Mouse (Mus musculus) heart, adult 8-10 months (tissue): ENCODE measurements around the gene Ddx27. TPM values are rescaled to one million over a fixed set of nuclear protein-coding genes. Genes with fewer than 3 reads are reported as not detected.
"Not testable (repeated sequence)": the region's sequence is repeated elsewhere in the genome, so short reads cannot be mapped to it uniquely, and the experiment has no call there.

Experiments used
- DNase-seq: peaks from one replicate; pipeline ENCODE4 v3.0.0; 2022; ENCODE audit warnings: low spot score
- total RNA-seq, 4 experiments: library from RNA; stranded (reverse); gene quantifications; 2 replicates each; pipeline ENCODE4 v1.2.4; 2022

Gene Ddx27
- total RNA-seq, result 10 to 100 TPM in 3 of 4 experiments, 1 to 10 TPM in 1; 9.0 to 12.3 (median 10.7) TPM

- DNase-seq, result peak; percentile 93
Observed at GRCm38 (mm10) chr2:167014702-167015381, at the start of gene Ddx27. Gene Ddx27 (plus strand): TSS chr2:167015193.

- DNase-seq, result no peak
Observed at GRCm38 (mm10) chr2:166973153-166973552, 41.8 kb upstream of the Ddx27 start.

DNA sequence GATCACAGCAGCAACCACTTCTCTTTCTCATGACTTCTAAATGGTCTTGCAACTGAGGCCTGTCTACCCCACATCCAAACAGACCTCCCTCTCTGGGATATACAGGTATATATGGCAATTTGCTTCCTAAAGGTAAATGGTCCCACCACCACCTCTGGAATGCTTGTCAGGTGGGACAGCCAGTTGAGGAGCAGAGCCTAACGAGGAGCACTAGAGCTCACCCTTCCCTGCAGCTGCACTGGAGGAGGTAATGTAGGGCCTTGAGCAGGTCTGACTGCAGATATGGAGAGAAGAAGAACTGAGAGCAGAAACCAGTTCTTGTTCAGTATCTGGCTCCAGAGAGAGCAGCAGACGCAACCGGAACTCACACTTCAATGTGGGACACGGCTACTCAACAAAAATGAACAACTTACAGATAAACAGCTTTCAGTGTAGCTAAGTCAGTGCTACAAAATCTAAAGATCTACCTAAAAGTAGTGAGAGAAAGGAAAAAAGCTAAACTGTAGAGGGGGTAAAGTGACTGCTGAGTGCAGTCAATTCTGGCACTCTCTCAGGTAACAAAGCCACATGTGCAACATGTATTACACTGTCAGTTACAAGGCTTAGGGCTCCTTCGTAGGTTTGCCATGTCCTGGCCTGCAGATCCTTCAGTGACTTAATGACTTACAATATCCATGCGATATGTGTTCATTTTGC, 40.7 kb upstream of the Ddx27 start:
- no peak for DNase-seq

GRCm38 (mm10) chr2:166976356-166976755, 38.6 kb upstream of the Ddx27 start:
- DNase-seq, result no peak

GRCm38 (mm10) chr2:166977490-166977889, 37.5 kb upstream of the Ddx27 start:
- DNase-seq, result no peak

DNA sequence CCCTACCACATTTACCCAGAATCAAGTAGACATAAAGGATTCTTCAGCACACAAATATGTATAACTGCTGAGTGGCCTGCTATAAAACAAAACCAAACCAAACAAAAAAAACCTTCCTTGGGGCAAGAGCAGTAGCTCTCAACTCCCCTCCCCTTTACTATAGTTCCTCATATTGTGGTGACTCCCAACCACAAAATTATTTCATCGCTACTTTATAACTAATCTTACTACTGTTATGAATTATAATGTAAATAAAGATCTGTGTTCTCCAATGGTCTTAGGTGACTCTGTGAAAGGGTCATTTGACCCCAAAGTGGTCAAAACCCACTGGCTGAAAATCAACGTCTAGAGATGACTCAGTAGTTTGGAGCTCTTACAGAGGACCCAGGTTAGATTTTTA, 34.8 kb upstream of the Ddx27 start:
- no peak for DNase-seq

DNA sequence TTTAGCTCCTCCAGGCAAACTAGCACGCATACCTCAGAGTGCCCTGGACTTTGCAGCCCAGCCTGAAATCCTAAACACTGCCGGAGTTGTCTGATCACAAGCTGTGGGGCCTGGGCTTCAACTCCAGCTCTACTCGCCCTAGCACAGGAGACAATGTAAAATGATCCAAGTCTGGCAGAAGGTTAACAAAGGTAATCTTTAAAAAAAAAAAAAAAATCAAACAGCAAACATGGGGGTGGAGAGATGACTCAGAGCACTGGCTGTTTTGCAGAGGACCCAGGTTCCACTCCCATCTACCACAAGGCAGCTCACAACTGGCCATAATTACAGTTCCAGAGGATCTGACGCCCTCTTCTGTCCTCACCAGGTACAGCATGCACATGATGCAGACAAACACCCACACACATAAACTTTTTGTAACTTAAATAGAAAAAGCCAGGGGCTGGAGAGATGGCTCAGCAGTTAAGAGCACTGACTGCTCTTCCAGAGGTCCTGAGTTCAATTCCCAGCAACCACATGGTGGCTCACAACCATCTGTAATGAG, 31.6 kb upstream of the Ddx27 start:
- no peak for DNase-seq

GRCm38 (mm10) chr2:166990861-166991260, 24.1 kb upstream of the Ddx27 start:
- DNase-seq, result no peak

DNA sequence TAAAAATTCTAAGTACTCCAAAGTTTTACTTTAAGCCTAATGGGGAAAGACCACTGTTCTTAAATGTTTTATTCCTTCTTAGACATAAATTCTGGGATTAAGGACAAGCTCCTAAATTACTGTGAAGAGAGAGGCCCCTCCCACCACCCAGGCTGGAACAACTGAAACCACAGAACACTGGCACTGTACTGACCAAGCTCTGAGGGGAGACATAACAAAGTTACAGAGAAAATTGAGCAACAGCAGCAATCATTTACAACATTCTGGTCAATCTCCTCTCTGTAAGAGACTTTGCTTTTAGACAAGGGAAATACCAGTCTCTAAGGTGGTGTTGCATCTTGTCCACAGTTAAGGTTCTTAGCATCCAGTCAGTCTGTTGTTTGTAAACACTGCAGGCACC, 23.0 kb upstream of the Ddx27 start:
- no peak for DNase-seq

- no peak for DNase-seq
Observed at GRCm38 (mm10) chr2:166995021-166995795, 19.8 kb upstream of the Ddx27 start.

GRCm38 (mm10) chr2:166995796-166996532, 19.0 kb upstream of the Ddx27 start, which contains the start of gene Stau1:
Gene Stau1 (minus strand): TSS chr2:166996299.
- DNase-seq, result peak; percentile 94

DNA sequence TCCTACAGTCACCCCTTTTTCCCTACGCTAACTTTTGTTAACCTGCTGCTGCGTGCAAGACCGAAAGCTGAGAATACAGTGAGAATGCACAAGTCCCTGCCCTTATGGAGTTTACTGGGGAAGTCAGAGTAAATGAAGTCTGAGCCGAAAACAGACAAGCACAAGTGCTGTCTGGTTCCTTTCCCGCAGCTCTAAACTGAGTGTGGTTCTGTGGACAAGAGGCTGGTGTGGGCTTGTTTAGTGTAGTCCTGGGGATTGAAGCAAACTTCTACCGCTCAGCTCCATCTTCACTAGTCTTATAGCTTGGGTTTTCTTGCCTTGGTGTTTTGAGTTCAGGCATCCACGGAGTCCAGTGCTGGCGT, 18.5 kb upstream of the Ddx27 start:
- no peak for DNase-seq

DNA sequence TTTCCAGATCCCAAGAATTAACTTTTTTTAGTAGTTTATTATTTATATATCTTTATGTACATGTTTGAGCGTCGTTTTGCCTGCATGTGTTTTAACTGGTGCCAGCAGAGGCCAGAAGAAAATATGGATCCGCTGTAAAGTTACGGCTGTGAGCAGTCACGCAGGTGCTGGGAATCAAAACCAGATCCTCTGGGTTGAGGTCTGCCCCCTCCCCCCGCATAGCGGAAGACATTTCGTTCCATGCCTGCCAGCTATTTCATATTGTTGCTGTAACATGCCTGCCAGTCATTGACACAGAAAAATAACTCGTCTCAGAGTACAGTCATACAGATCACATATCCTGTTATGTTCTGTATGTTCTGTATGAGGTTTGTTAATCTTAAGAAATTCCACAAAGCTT, 13.5 kb upstream of the Ddx27 start:
- DNase-seq, result no peak

DNA sequence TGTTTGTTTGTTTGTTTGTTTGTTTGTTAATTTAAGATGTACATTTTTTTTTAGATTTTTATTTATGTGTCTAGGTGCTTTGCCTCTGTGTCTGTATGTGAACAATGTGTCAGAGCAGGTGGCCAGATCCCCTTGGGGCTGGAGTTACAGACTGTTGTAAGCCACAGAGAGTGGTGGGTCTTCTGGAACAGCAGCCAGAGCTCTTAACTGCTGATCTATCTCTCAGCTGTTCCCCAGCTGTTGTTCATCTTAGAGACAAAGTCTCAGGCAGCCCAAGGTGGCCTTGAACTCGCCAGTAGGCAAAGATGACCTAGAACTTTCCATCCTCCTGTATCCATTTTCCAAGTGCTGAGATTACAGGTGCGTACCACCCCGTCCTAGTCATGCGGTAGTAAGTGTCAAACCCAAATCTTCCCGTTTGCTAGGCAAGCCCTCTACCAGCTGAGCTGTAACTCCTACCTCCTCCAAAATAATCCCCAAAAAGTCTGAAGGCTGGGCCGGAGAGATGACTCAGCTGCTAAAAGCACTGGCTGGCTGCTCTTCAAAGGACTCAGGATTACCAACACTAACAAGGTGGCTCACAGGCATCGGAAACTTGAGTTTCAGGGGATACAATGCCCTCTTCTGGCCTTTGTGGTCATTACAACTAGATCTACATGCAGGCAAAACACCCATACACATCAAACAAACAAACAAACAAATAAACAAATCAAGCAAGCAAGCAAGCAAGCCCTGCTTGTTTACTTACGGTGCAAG, 10.7 kb upstream of the Ddx27 start:
- DNase-seq, result peak; percentile 76

DNA sequence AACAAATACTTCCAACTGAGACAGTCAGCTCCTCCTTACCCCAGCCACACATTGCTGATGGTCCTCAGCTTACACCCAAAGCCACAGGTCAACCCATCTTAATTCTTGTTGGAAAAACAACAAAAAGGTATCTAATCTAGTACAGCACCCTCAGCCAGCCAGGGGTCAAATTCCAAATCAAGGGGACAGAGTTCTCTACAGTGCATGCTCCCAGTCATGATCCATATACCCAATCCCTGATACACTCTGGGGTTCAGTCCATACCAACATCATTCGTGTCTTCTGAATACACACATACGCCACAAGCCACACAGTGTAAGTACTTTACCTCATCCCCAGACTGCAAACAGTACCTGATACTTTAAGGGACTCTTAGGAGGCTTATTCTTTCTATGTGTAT, 8.6 kb upstream of the Ddx27 start:
- no peak for DNase-seq

DNA sequence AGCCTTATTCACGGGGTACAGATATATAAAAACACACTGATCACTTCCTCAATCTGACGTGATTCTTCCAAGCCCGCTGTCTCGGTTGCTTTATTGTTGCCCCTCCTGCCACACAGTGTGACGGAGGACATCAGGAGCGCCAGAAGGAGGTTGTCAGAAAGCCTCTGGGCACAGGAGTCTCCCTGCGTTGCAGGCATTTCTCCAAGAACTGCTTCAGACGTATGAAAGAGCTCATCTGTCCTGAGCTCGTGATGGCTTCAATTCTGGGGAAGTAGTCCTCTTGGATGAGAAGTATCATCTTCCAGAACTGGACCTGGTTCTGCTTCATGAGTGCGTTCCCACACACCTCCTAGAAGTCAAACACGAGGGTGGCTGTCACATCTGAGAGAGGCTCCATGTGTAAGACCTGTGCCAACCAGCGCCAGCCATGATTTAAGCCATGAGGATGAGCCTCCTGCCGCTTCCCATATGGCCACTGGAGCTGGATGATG, 7.9 kb upstream of the Ddx27 start:
- DNase-seq, result no peak

GRCm38 (mm10) chr2:167007565-167007964, 7.4 kb upstream of the Ddx27 start:
- DNase-seq, result not testable (repeated sequence)

DNA sequence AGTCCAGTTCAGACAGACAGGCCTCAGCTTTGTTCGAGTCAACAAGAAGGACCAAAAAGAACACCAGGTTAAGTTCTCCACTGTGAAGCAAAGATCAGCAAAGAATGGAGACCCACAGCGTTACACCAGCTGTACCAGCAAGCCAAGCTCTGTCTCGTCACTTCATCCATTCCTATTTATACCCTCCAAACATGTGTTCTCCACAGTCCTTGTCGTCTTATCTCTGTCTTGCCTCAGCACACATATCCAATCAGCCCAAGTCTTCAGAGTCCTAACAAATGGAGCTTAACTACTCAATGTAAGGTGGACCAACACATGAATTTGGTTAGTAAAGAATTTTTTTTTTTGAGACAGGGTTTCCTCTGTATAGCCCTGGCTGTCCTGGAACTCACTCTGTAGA, 5.5 kb upstream of the Ddx27 start:
- DNase-seq, result no peak

DNA sequence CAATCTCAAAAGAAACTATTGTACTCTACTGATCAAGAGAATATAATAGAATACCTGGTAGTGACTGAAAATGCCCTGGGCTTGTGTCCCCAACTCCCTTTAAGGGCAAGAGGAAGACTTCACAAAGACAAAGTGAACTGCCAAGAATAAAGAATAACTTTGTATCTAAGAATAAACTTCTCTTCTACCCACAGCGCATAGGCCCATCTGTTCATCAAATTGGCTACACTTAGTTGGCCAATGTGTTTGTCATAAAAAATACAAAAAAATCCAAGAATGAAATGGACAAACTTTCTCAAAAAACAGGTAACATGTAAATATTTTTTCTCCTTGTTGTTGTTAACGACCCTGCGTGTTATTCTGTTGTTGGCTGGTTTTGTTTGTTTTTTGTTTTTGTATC, 4.4 kb upstream of the Ddx27 start:
- DNase-seq, result no peak

DNA sequence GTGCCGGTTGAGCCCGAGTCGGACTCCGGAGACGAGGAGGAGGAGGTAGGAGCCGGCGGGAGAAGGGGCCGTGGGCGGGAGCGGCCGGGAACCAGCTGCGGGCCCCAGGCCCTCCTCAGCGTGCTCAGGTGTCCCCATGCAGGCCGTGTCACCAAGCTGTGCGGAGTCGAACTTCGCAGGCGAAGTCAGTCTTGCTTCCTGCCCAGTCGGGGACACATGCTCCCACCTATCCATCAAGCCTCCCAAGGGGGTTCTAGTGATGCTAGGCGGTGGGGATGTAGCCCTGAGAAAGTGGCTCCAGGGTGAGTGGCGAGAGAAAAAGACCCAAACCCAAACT, 357 bp downstream of the Ddx27 start:
- no peak for DNase-seq

DNA sequence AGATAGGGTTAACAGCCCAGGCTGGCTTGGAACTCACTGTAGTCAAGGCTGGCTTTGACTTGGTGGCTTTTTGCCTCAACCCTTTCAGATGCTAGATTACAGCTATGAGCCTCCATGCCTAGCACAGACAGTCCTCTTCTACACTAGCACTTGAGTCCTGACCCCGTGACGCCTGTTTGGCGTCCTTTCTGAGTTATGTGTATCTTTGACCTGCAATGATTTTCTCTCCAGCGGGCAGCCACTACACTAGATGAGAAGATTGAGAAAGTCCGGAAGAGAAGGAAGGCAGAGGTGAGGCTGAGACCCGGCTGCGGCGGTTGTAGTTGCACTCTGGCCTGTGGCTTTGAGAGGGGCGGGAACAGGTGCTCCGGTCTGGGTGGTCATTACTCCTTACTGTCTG, 4.4 kb downstream of the Ddx27 start:
- no peak for DNase-seq
